Mouse (Mus musculus): Measurements from ENCODE around the gene Rpap3.

The Rpap3 gene

DNA sequence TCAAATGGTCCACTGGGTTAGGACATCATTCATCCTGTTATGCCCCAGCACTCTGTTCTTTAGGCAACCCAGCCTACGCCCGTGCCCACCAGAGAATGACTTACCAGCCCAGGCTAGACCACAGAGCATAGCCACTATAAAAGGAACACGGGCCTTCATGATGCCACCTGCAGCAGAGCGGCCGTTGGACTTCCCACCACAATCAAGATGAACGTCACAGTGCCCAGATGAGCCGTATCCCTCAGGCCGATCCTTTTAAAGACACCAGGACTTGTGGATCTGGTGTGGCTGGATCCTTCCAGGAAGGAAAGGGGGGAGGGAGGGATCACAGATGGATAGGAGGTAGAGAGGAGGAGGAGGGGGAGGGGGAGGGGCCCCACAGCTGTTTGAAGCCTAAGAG lies 25.5 kb upstream of the Rpap3 start, which contains the start of gene Endou:
Endou (minus strand) TSS at position 229 of the 400 bp plus-strand sequence.
- DNase-seq (ENCODE audit: inconsistent age in 2 of 2, low spot score in 1 of 2): no peak

GRCm38 (mm10) chr15:97730365-97730764 lies 24.7 kb upstream of the Rpap3 start:
- DNase-seq (ENCODE audit: inconsistent age in 2 of 2, low spot score in 1 of 2): no peak

DNA sequence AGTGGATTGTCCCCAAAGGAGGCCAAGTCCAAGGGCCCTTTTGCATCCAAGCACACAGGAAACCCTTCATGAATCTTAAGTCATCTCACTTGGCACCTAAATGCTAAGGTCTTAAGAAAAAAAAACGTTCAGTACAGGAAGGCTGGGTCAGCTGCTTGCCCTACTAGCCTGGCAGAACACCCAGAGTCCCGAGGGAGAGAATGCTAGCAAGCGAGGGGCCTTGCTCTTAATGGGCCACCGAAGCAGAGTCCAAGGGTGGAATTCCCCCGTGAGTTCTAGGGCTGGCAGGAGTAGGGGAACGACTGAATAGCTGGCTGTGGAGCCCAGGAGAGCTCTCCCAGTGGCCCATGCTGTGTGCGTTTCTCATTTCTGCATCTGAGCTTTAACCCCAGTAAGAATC lies 23.2 kb upstream of the Rpap3 start:
- no peak for DNase-seq (ENCODE audit: inconsistent age in 2 of 2, low spot score in 1 of 2)

GRCm38 (mm10) chr15:97728394-97728793 lies 22.8 kb upstream of the Rpap3 start:
- DNase-seq (ENCODE audit: inconsistent age in 2 of 2, low spot score in 1 of 2): peak in 1 of 2 experiments; percentile 62

DNA sequence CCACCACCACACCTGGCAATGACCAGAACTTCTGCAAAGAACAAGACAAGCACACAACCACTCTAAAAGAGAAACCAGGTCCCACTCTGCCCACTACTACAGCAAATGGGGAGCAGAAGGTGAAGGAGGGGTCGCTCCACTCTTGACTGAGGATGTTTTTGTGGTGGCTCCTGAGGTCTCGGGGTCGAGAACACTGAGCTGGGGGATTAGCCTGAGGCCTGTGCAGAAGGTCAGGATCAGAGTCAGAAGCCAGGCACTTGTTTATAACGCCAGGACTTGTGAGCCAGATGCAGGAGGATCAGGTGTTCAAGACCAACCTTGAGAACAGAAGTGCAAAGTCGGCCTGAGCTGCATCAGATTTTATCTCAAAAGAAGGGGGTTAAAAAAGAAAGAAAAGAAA lies 21.9 kb upstream of the Rpap3 start:
- DNase-seq (ENCODE audit: inconsistent age in 2 of 2, low spot score in 1 of 2): no peak

DNA sequence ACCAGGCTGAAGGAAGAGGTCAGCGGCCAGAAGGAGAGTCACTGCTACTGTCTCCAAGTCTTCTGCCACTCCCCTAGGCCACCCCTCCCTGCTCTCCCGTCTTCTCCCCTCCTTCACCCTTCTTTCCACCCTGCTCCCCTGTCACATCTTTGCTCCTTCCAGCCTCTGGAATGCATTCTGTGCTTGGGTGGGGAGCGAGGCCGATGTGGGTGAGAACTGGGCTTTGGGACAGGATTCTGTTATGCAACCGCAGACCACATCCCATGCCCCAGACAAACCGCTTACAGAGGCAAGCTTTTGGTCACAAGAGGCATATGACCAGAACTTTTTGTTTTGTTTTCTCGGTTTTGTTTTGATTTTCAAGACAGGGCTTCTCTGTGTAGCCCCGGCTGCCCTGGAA lies 21.4 kb upstream of the Rpap3 start:
- DNase-seq (ENCODE audit: inconsistent age in 2 of 2, low spot score in 1 of 2): peak in 1 of 2 experiments; percentile 51

DNA sequence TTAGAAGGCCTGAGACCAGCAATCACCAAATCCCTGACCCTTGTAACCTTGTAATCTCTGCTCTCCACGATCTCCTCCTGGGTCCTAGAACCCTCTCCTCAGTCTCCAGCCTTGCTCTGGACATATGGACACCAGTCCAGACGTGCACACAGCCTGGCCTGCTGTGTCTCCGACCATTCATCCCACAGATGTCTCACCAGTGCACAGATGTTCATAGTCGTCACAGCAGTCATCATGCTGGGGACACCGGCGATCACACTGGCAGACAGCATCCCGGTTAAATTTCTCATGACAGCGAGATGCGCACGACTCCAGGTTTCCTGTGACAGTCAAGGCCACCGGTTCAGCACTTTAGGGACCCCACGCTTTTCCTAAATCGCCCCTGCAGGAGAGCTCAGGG lies 20.7 kb upstream of the Rpap3 start:
- no peak for DNase-seq (ENCODE audit: inconsistent age in 2 of 2, low spot score in 1 of 2)

DNA sequence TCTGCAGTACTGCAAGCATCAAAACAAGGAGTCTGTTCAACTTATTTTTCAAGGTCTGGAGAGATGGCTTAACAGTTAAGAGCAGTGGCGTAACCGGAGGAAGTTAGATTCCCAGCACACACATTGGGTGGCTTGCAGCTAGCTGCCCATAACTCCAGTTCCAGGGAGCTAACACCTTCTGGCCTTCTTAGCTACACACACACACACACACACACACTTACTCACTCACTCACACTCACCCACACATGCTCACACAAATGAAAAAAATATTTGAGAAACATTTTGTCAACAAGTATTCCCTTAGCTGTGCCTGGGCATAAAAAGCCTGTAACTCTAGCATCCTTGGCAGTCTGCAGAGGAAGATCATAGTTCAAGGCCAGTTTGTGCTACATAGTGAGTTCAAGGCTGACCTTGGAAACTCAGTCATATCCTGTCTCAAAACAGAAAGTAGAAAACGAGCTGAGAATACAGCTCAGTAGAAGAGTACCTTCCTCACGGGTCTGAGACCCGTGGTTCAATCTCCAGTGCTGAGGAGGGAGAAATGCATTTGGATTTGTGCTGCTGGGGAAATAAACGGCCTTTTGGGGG lies 19.7 kb upstream of the Rpap3 start:
- DNase-seq (ENCODE audit: inconsistent age in 2 of 2, low spot score in 1 of 2): peak; percentile 68 to 90

- DNase-seq (ENCODE audit: inconsistent age in 2 of 2, low spot score in 1 of 2): no peak
Measured at GRCm38 (mm10) chr15:97724346-97725197, 18.9 kb upstream of the Rpap3 start.

GRCm38 (mm10) chr15:97723536-97724345 lies 18.1 kb upstream of the Rpap3 start:
- DNase-seq (ENCODE audit: inconsistent age in 2 of 2, low spot score in 1 of 2): no peak

- DNase-seq (ENCODE audit: inconsistent age in 2 of 2, low spot score in 1 of 2): no peak
Measured at GRCm38 (mm10) chr15:97721008-97721701, 15.5 kb upstream of the Rpap3 start.

GRCm38 (mm10) chr15:97720026-97720675 lies 14.5 kb upstream of the Rpap3 start:
- DNase-seq (ENCODE audit: inconsistent age in 2 of 2, low spot score in 1 of 2): peak in 1 of 2 experiments; percentile 56

- DNase-seq (ENCODE audit: inconsistent age in 2 of 2, low spot score in 1 of 2): no peak
Measured at GRCm38 (mm10) chr15:97719494-97719893, 13.9 kb upstream of the Rpap3 start.

GRCm38 (mm10) chr15:97718535-97719155 lies 13.0 kb upstream of the Rpap3 start:
- DNase-seq (ENCODE audit: inconsistent age in 2 of 2, low spot score in 1 of 2): peak in 1 of 2 experiments; percentile 32

- DNase-seq (ENCODE audit: inconsistent age in 2 of 2, low spot score in 1 of 2): peak; percentile 65 to 88
Measured at GRCm38 (mm10) chr15:97717861-97718534, 12.4 kb upstream of the Rpap3 start.

DNA sequence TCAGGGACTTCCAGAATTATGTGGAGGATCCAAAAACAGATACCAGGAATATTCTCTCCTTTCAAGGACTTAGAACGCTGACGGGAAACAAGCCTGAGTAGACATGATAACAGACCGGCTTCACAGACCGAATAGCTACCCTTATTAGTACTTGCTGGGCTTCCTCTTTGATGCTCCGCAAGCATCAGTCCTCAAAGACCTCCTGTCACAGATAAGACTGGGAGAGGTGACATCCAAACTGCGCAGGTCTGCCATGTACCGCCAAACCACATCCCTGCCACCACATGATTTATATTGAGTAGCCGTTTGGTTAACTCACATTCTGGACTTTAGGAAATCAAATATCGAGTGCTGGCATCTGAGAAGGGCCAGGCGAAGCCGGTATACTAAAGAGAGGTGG lies 11.2 kb upstream of the Rpap3 start:
- peak in 1 of 2 experiments; percentile 24 for DNase-seq (ENCODE audit: inconsistent age in 2 of 2, low spot score in 1 of 2)

DNA sequence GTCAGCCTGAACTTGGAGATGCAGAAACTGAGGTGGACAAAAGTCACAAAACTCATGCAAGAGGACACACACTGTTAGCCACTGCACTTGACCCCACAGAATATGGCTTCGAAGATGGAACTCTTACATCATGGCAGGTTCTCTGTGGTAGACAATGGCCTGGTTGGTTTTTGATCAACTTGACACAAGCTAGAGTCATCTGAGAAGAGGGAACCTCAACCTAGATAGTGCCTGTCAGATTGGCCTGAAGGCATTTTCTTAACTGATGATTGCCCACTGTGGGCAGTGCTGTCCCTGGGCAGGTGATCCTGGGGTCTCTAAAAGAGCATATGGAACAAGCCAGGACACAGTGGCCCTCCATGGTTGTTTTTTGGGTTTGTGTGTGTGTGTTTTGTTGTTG lies 10.1 kb upstream of the Rpap3 start:
- no peak for DNase-seq (ENCODE audit: inconsistent age in 2 of 2, low spot score in 1 of 2)

GRCm38 (mm10) chr15:97715083-97715482 lies 9.5 kb upstream of the Rpap3 start:
- no peak for DNase-seq (ENCODE audit: inconsistent age in 2 of 2, low spot score in 1 of 2)

GRCm38 (mm10) chr15:97712546-97712945 lies 6.9 kb upstream of the Rpap3 start:
- DNase-seq (ENCODE audit: inconsistent age in 2 of 2, low spot score in 1 of 2): no peak
